Mouse (Mus musculus): Measurements from ENCODE around the gene Col6a2. TPM values are rescaled to one million over a fixed set of nuclear protein-coding genes. Genes with fewer than 3 reads are reported as not detected.

Gene Col6a2
- polyA plus RNA-seq, 1 experiment from 2014 or later = 184 TPM

DNA sequence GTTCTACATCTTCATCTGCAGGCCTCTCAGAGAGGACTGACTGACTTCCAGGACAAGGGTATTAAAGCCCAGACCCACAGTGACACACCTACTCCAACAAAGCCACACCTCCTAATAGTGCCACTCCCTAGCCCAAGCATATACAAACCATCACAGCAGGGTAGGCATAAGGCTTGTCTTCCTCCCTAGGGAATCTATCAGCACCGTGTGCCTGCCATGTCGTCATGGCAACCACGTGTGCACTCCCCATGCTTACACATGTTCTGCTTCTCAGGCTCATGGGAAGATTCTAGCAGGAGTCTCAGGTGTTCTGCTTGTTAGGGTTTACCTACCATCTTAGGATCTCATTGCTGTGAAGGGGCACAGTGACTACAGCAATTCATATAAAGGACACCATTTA is 71.9 kb downstream of the Col6a2 start:
- Histone ChIP-seq H3K27me3 (replicated peaks; ENCODE audit: control insufficient read depth, insufficient read depth, low read length) (no peaks in the 10 kb centered on the region), H3K9ac (ENCODE audit: low read length) (no peak overlapping the region), H3K27ac (ENCODE audit: low read depth) (no peak overlapping the region), H3K4me3 (ENCODE audit: low read depth, low read length) (no peak overlapping the region), H3K36me3 (ENCODE audit: control insufficient read depth, insufficient read depth, low read length) (peaks cover 90% of the 10 kb centered on the region), H3K4me2 (ENCODE audit: low read length) (no peak overlapping the region), H3K9me3 (ENCODE audit: control insufficient read depth, low read length) (no peaks in the 10 kb centered on the region), H3K4me1 (replicated peaks; ENCODE audit: control insufficient read depth, insufficient read depth, low read length) (no peaks in the 10 kb centered on the region)
- no peak for ATAC-seq (replicated peaks; ENCODE audit: low FRiP score, low TSS enrichment, low read depth)
- DNase-seq (ENCODE audit: low spot score) = no peak
- WGBS = 79% methylated on average over 3 of the region's 3 CpGs

DNA sequence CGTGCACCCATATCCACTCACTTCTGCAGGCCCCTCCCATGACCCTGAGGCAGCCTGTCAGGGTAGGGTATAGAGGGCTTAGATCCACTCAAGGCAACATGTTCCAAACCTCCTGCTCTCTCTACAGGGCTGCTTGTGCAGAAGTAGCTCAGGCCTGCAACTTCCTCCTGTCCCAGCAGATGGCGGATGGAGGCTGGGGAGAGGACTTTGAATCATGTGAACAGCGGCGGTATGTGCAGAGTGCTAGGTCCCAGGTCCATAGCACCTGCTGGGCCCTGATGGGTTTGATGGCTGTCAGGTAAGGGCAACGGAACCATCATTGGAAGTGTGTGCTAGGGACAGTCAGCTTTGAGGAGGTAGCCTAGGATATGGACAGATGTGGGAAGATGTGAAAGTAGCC is 73.0 kb downstream of the Col6a2 start:
- no peaks in the 10 kb centered on the region for H3K27me3 ChIP-seq (replicated peaks; ENCODE audit: control insufficient read depth, insufficient read depth, low read length)
- no peaks in the 10 kb centered on the region for H3K4me1 ChIP-seq (replicated peaks; ENCODE audit: control insufficient read depth, insufficient read depth, low read length)
- H3K4me3 ChIP-seq (ENCODE audit: low read depth, low read length) = no peak overlapping the region
- H3K27ac ChIP-seq (ENCODE audit: low read depth) = no peak overlapping the region
- H3K9ac ChIP-seq (ENCODE audit: low read length) = no peak overlapping the region
- no peak overlapping the region for H3K4me2 ChIP-seq (ENCODE audit: low read length)
- DNase-seq (ENCODE audit: low spot score) (no peak), ATAC-seq (replicated peaks; ENCODE audit: low FRiP score, low TSS enrichment, low read depth) (no peak)
- WGBS = 85% methylated on average over 5 of the region's 5 CpGs
- peaks cover 97% of the 10 kb centered on the region for H3K36me3 ChIP-seq (ENCODE audit: control insufficient read depth, insufficient read depth, low read length)
- H3K9me3 ChIP-seq (ENCODE audit: control insufficient read depth, low read length) = no peaks in the 10 kb centered on the region

- Histone ChIP-seq H3K9me3 (ENCODE audit: control insufficient read depth, low read length) (no peaks in the 10 kb centered on the region), H3K9ac (ENCODE audit: low read length) (no peak overlapping the region), H3K27ac (ENCODE audit: low read depth) (no peak overlapping the region), H3K4me1 (replicated peaks; ENCODE audit: control insufficient read depth, insufficient read depth, low read length) (no peaks in the 10 kb centered on the region), H3K27me3 (replicated peaks; ENCODE audit: control insufficient read depth, insufficient read depth, low read length) (no peaks in the 10 kb centered on the region), H3K36me3 (ENCODE audit: control insufficient read depth, insufficient read depth, low read length) (peaks cover 100% of the 10 kb centered on the region), H3K4me3 (ENCODE audit: low read depth, low read length) (no peak overlapping the region), H3K4me2 (ENCODE audit: low read length) (no peak overlapping the region)
- WGBS = 91% methylated on average over 8 of the region's 8 CpGs
- DNase-seq (ENCODE audit: low spot score) (no peak), ATAC-seq (replicated peaks; ENCODE audit: low FRiP score, low TSS enrichment, low read depth) (no peak)
Observed at GRCm38 (mm10) chr10:76548218-76548617, 75.2 kb downstream of the Col6a2 start.

DNA sequence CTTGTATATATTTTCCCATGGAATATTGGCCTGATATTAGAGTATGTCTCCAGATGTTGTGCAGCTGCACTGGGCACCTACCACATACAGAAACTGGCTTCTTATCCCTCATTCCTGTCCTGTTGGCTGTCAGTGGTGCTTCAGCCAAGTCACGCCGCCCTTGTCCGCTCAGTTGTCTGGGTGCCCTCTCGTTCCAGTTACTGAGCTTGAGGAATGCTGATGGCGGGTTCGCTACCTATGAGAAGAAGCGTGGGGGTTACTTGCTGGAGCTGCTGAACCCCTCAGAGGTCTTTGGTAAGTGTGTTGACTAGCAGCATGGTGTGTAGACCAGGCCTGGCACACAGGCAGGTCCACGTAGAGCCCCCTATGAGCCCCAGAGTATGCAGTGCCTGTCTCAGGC is 76.9 kb downstream of the Col6a2 start:
- H3K4me1 ChIP-seq (replicated peaks; ENCODE audit: control insufficient read depth, insufficient read depth, low read length) = no peaks in the 10 kb centered on the region
- ATAC-seq (replicated peaks; ENCODE audit: low FRiP score, low TSS enrichment, low read depth) (no peak), DNase-seq (ENCODE audit: low spot score) (no peak)
- H3K36me3 ChIP-seq (ENCODE audit: control insufficient read depth, insufficient read depth, low read length) = peaks cover 100% of the 10 kb centered on the region
- no peak overlapping the region for H3K4me2 ChIP-seq (ENCODE audit: low read length)
- no peaks in the 10 kb centered on the region for H3K9me3 ChIP-seq (ENCODE audit: control insufficient read depth, low read length)
- H3K4me3 ChIP-seq (ENCODE audit: low read depth, low read length) = no peak overlapping the region
- 97% methylated on average over 8 of the region's 8 CpGs for WGBS
- no peak overlapping the region for H3K9ac ChIP-seq (ENCODE audit: low read length)
- H3K27ac ChIP-seq (ENCODE audit: low read depth) = no peak overlapping the region
- H3K27me3 ChIP-seq (replicated peaks; ENCODE audit: control insufficient read depth, insufficient read depth, low read length) = no peaks in the 10 kb centered on the region

Other genes starting within 250 kb of the Col6a2 start
- gene AC141477.1, start 183.2 kb downstream of the Col6a2 start, polyA plus RNA-seq (2014; fragmentation: Nextera tagmentation; extraction: Ambion mirVana) = not detected in 2 replicates
- 20.1 and 22.2 TPM in 2 replicates for gene Pcnt, start 180.8 kb downstream of the Col6a2 start, polyA plus RNA-seq (2014; fragmentation: Nextera tagmentation; extraction: Ambion mirVana)
- gene 2610028H24Rik, start 174.5 kb downstream of the Col6a2 start, polyA plus RNA-seq (2014; fragmentation: Nextera tagmentation; extraction: Ambion mirVana) = not detected in 2 replicates
- gene Mcm3ap, start 154.7 kb downstream of the Col6a2 start, polyA plus RNA-seq (2014; fragmentation: Nextera tagmentation; extraction: Ambion mirVana) = 56.2 and 67.8 TPM in 2 replicates
- gene Ybey, start 154.5 kb downstream of the Col6a2 start, polyA plus RNA-seq (2014; fragmentation: Nextera tagmentation; extraction: Ambion mirVana) = 4.7 and 5.4 TPM in 2 replicates
- 56.3 and 62.4 TPM in 2 replicates for gene Lss, start 92.0 kb downstream of the Col6a2 start, polyA plus RNA-seq (2014; fragmentation: Nextera tagmentation; extraction: Ambion mirVana)
- gene Spatc1l, start 61.4 kb downstream of the Col6a2 start, polyA plus RNA-seq (2014; fragmentation: Nextera tagmentation; extraction: Ambion mirVana) = 0.18 TPM in 1 of 2 replicates, not detected in the other
- 0.11 TPM in 1 of 2 replicates, not detected in the other for gene Ftcd, start 48.0 kb downstream of the Col6a2 start, polyA plus RNA-seq (2014; fragmentation: Nextera tagmentation; extraction: Ambion mirVana)
- gene Col6a1, start 102.5 kb upstream of the Col6a2 start, polyA plus RNA-seq (2014; fragmentation: Nextera tagmentation; extraction: Ambion mirVana) = 309 and 317 TPM in 2 replicates

Data from intestine, embryonic 14.5 days (tissue).